Mouse (Mus musculus): ENCODE measurements around the gene Pdss1.
A peak's percentile ranks its signal among the peaks of the same experiment; 100 is the strongest.

Pdss1 gene

GRCm38 (mm10) chr2:22962242-22962641 lies 66.9 kb downstream of the Pdss1 start:
- no peak for DNase-seq

GRCm38 (mm10) chr2:22962970-22963369 lies 67.6 kb downstream of the Pdss1 start:
- no peak for DNase-seq

GRCm38 (mm10) chr2:22977387-22977973 lies 82.2 kb downstream of the Pdss1 start:
- peak; percentile 61 for DNase-seq

- DNase-seq: peak; percentile 19
Observed at GRCm38 (mm10) chr2:22985973-22986657, 90.8 kb downstream of the Pdss1 start.

Measured in cerebellum, adult 11-12 months (tissue).